Mouse (Mus musculus) testis, adult 2 months (tissue): ENCODE data around the gene Rtn4rl1.

ENCODE experiments used
- CTCF ChIP-seq: fragments of 200-500 bp; IDR thresholded peaks from 2 replicates; pipeline ENCODE4 v1.5.1; 2012; ENCODE audit warnings: low read depth, mild to moderate bottlenecking, inconsistent platforms, low read length, moderate library complexity; ENCODE audit not compliant: control insufficient read depth, insufficient read depth, insufficient replicate concordance
- POLR2A ChIP-seq: fragments of 200-500 bp; IDR thresholded peaks from 2 replicates; pipeline ENCODE4 v1.6.1; 2012; ENCODE audit warnings: low read depth, mild to moderate bottlenecking, inconsistent platforms, low read length, moderate library complexity; ENCODE audit not compliant: control insufficient read depth

GRCm38 (mm10) chr11:75259416-75259815 lies 65.8 kb downstream of the Rtn4rl1 start:
- TF ChIP-seq POLR2A (no peak), CTCF (no peak)
